ENCODE assay signal across 19 mouse cellular contexts in the genomic region with DNA sequence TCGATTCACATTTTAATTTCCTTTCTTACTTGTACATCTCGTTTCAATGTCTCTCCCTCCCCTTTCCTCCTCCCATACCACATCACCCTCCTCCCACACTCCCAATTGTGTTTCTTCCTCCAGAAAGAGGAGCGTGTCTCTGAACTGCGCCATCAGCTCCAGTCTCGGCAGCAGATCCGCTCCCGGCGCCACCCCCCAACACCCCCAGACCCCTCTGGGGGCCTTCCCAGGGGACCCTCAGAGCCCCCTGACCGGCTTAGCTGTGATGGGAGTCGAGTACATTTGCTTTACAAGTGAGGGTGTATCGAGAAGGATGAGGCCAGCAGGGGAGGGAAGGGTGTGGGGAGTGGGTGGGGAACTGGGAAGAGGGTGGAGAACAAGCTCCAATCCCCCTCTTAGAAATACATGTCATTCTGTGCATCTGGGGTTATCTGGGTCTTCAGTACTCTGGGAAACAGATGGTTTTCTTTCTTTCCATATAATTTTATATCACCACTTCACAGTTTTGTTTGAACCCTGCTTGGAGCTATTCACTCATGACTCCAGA. TPM values are rescaled to one million over a fixed set of nuclear protein-coding genes. Genes with fewer than 3 reads are reported as not detected.
A peak's percentile ranks its signal among the peaks of the same experiment; 100 is the strongest.
DNase-seq lines count a peak whose midpoint lies in the region; ATAC-seq and TF ChIP-seq lines count a peak whose summit lies in the region.
"Had no signal": no experiment of that assay in that cellular context is flagged by ENCODE, and none has a peak within 500 bp of the region (broad histone marks: within the 10 kb centered on the region; RNA-seq: fewer than 3 reads in every experiment).

No protein-coding gene starts in this region.

- ATAC-seq in hindbrain, embryonic 12.5 days (ENCODE audit: low FRiP score), result peak; percentile 48; the same call in 1 of the 2 replicates
- no peak for ATAC-seq in midbrain, embryonic 16.5 days
- ATAC-seq: inflammation-experienced regulatory T-cells, adult 6 months had no signal

- no peaks in the 10 kb centered on the region for H3K27me3 ChIP-seq in hindbrain, embryonic 12.5 days
- H3K27me3 ChIP-seq in midbrain, embryonic 16.5 days (ENCODE audit: control insufficient read depth, insufficient read depth, low read depth, low read length), result no peaks in the 10 kb centered on the region
- H3K27me3 ChIP-seq: heart, embryonic 13.5 days had no signal

- no peak overlapping the region for H3K4me2 ChIP-seq in hindbrain, embryonic 12.5 days (replicated peaks)
- H3K4me2 ChIP-seq in midbrain, embryonic 16.5 days (ENCODE audit: low read length), result no peak overlapping the region
- H3K4me2 ChIP-seq: heart, embryonic 13.5 days had no signal

- no peaks in the 10 kb centered on the region for H3K9me3 ChIP-seq in hindbrain, embryonic 12.5 days (replicated peaks)
- no peaks in the 10 kb centered on the region for H3K9me3 ChIP-seq in midbrain, embryonic 16.5 days (replicated peaks; ENCODE audit: control insufficient read depth, low read length, poor library complexity, severe bottlenecking)
- H3K9me3 ChIP-seq: embryonic facial prominence, embryonic 10.5 days; heart, embryonic 13.5 days; limb, embryonic 10.5 days had no signal

- H3K4me1 ChIP-seq in cortical plate, adult 2 months (ENCODE audit: control insufficient read depth, insufficient read depth, low read length), result peaks cover 22% of the 10 kb centered on the region
- peaks cover 7% of the 10 kb centered on the region for H3K4me1 ChIP-seq in hindbrain, embryonic 12.5 days
- no peaks in the 10 kb centered on the region for H3K4me1 ChIP-seq in midbrain, embryonic 16.5 days (ENCODE audit: control insufficient read depth, insufficient read depth, low read length)
- H3K4me1 ChIP-seq: heart, embryonic 13.5 days; limb, embryonic 10.5 days had no signal

- peak; percentile 12 to 22 for DNase-seq in layer of hippocampus, postnatal 10 days (ENCODE audit: low spot score in 2 of 2)
- no peak for DNase-seq in layer of hippocampus, adult 9-10 months (ENCODE audit: low spot score)
- DNase-seq in adrenal gland, postnatal 4 days (ENCODE audit: low spot score in 2 of 2), result no peak
- no peak for DNase-seq in kidney, postnatal 25 days
- no peak for DNase-seq in B cell, adult 2 months
- DNase-seq: adrenal gland, postnatal 36 days had no signal

- WGBS in hindbrain, embryonic 12.5 days, result 35% methylated on average over 11 of the region's 11 CpGs
- 24% methylated on average over 11 of the region's 11 CpGs for WGBS in midbrain, embryonic 16.5 days

- no peak for TF ChIP-seq POLR2A in cortical plate, adult 2 months (IDR thresholded peaks at IDR 0.05; ENCODE audit: extremely low read depth, insufficient read depth, low read length)

- no peak for TF ChIP-seq CTCF in cortical plate, adult 2 months (IDR thresholded peaks at IDR 0.05; ENCODE audit: extremely low read depth, insufficient read depth, low read length)

- H3K36me3 ChIP-seq in hindbrain, embryonic 12.5 days, result peaks cover 87% of the 10 kb centered on the region
- H3K36me3 ChIP-seq in midbrain, embryonic 16.5 days (ENCODE audit: control insufficient read depth, insufficient read depth, low read length), result peaks cover 32% of the 10 kb centered on the region

- peak overlapping the region; percentile 74; the same call in 1 of the 2 replicates for H3K27ac ChIP-seq in cortical plate, adult 2 months (ENCODE audit: insufficient read depth, low read length)
- H3K27ac ChIP-seq in hindbrain, embryonic 12.5 days, result no peak overlapping the region
- H3K27ac ChIP-seq in midbrain, embryonic 16.5 days (ENCODE audit: low read length), result peak overlapping the region; percentile 59; the same call in 1 of the 2 replicates
- H3K27ac ChIP-seq: embryonic facial prominence, embryonic 10.5 days; heart, embryonic 13.5 days; limb, embryonic 10.5 days; macrophage had no signal

- H3K9ac ChIP-seq in hindbrain, embryonic 12.5 days, result no peak overlapping the region
- no peak overlapping the region for H3K9ac ChIP-seq in midbrain, embryonic 16.5 days (ENCODE audit: low read depth, low read length)
- H3K9ac ChIP-seq: heart, embryonic 13.5 days had no signal

- H3K4me3 ChIP-seq in cortical plate, adult 2 months (ENCODE audit: insufficient read depth, low read length), result no peak overlapping the region
- no peak overlapping the region for H3K4me3 ChIP-seq in hindbrain, embryonic 12.5 days
- no peak overlapping the region for H3K4me3 ChIP-seq in midbrain, embryonic 16.5 days (ENCODE audit: low read depth, low read length)
- H3K4me3 ChIP-seq: embryonic facial prominence, embryonic 10.5 days; heart, embryonic 13.5 days; limb, embryonic 10.5 days had no signal

RNA-seq across cellular contexts. Expression of gene Olfr90, which starts 15.5 kb away (rescaled TPM):
- not detected for total RNA-seq in layer of hippocampus, postnatal 10 days (2021)
- polyA plus RNA-seq in cortical plate, adult 2 months (2012; rRNA removed), result not detected in 2 replicates
- polyA plus RNA-seq in hindbrain, embryonic 12.5 days (2016; fragmentation: Nextera tagmentation; extraction: Ambion mirVana), result 0.18 TPM in 1 of 2 replicates, not detected in the other
- not detected in 2 replicates for polyA plus RNA-seq in midbrain, embryonic 16.5 days (2015; fragmentation: Nextera tagmentation; extraction: Ambion mirVana)
- under 1 TPM in 1 of 2 experiments, not detected in 1; 0.14 TPM for total RNA-seq in adrenal gland, postnatal 4 days (2021)
- total RNA-seq: adrenal gland, postnatal 36 days; layer of hippocampus, adult 18-20 months had no signal
- polyA plus RNA-seq: embryonic facial prominence, embryonic 10.5 days; frontal cortex, adult 2 months; heart, embryonic 13.5 days; liver, embryonic 16.5 days; macrophage; neural tube, embryonic 11.5 days; stomach, embryonic 14.5 days had no signal

RNA-seq across cellular contexts. Expression of gene Olfr91, which starts 25.3 kb away (rescaled TPM):
- total RNA-seq in layer of hippocampus, postnatal 10 days (2021), result not detected
- not detected in 2 replicates for polyA plus RNA-seq in cortical plate, adult 2 months (2012; rRNA removed)
- polyA plus RNA-seq in hindbrain, embryonic 12.5 days (2016; fragmentation: Nextera tagmentation; extraction: Ambion mirVana), result 0.05 TPM in 1 of 2 replicates, not detected in the other
- polyA plus RNA-seq in midbrain, embryonic 16.5 days (2015; fragmentation: Nextera tagmentation; extraction: Ambion mirVana), result not detected in 2 replicates
- not detected for total RNA-seq in adrenal gland, postnatal 4 days (2021)
- total RNA-seq: adrenal gland, postnatal 36 days; layer of hippocampus, adult 18-20 months had no signal
- polyA plus RNA-seq: embryonic facial prominence, embryonic 10.5 days; frontal cortex, adult 2 months; heart, embryonic 13.5 days; limb, embryonic 10.5 days; liver, embryonic 16.5 days; macrophage; neural tube, embryonic 11.5 days; stomach, embryonic 14.5 days had no signal

RNA-seq across cellular contexts. Expression of gene Gabbr1, which starts 27.0 kb away (rescaled TPM):
- 100 to 1,000 TPM; 594 to 649 TPM for total RNA-seq in layer of hippocampus, postnatal 10 days (2021)
- polyA plus RNA-seq in cortical plate, adult 2 months (2012; rRNA removed), result 481 and 483 TPM in 2 replicates
- polyA plus RNA-seq in hindbrain, embryonic 12.5 days (2016; fragmentation: Nextera tagmentation; extraction: Ambion mirVana), result 41.8 and 42.1 TPM in 2 replicates
- 81.7 and 94.9 TPM in 2 replicates for polyA plus RNA-seq in midbrain, embryonic 16.5 days (2015; fragmentation: Nextera tagmentation; extraction: Ambion mirVana)
- total RNA-seq in adrenal gland, postnatal 4 days (2021), result 10 to 100 TPM; 68.2 TPM

RNA-seq across cellular contexts. Expression of gene Olfr92, which starts 47.1 kb away (rescaled TPM):
- total RNA-seq in layer of hippocampus, postnatal 10 days (2021), result not detected
- not detected in 2 replicates for polyA plus RNA-seq in cortical plate, adult 2 months (2012; rRNA removed)
- polyA plus RNA-seq in hindbrain, embryonic 12.5 days (2016; fragmentation: Nextera tagmentation; extraction: Ambion mirVana), result not detected in 2 replicates
- polyA plus RNA-seq in midbrain, embryonic 16.5 days (2015; fragmentation: Nextera tagmentation; extraction: Ambion mirVana), result not detected in 2 replicates
- not detected for total RNA-seq in adrenal gland, postnatal 4 days (2021)
- total RNA-seq: adrenal gland, postnatal 36 days; layer of hippocampus, adult 18-20 months had no signal
- polyA plus RNA-seq: embryonic facial prominence, embryonic 10.5 days; frontal cortex, adult 2 months; heart, embryonic 13.5 days; inflammation-experienced regulatory T-cells, adult 6 months; limb, embryonic 10.5 days; liver, embryonic 16.5 days; macrophage; neural tube, embryonic 11.5 days; stomach, embryonic 14.5 days had no signal

RNA-seq across cellular contexts. Expression of gene Mog, which starts 49.6 kb away (rescaled TPM):
- 1 to 10 TPM; 3.2 to 4.3 TPM for total RNA-seq in layer of hippocampus, postnatal 10 days (2021)
- 99.6 and 128 TPM in 2 replicates for polyA plus RNA-seq in cortical plate, adult 2 months (2012; rRNA removed)
- polyA plus RNA-seq in hindbrain, embryonic 12.5 days (2016; fragmentation: Nextera tagmentation; extraction: Ambion mirVana), result 0.85 and 1.3 TPM in 2 replicates
- polyA plus RNA-seq in midbrain, embryonic 16.5 days (2015; fragmentation: Nextera tagmentation; extraction: Ambion mirVana), result 2.0 and 3.2 TPM in 2 replicates
- not detected for total RNA-seq in adrenal gland, postnatal 4 days (2021)
- total RNA-seq: adrenal gland, postnatal 36 days had no signal
- polyA plus RNA-seq: heart, embryonic 13.5 days; inflammation-experienced regulatory T-cells, adult 6 months; liver, embryonic 16.5 days; macrophage had no signal

Comparison
In these comparisons a context has a peak if more than half of its experiments do, and no peak if none do; other contexts are left out.
1. DNase-seq: peak in layer of hippocampus, postnatal 10 days (2 of 2); none in layer of hippocampus, adult 9-10 months (single experiment), adrenal gland, postnatal 4 days (0 of 2), kidney, postnatal 25 days (0 of 2) and B cell, adult 2 months (0 of 2).